Mouse (Mus musculus): ENCODE measurements around the gene Mpo.

GRCm38 (mm10) chr11:87756251-87756820 is 37.0 kb upstream of the Mpo start:
- TF ChIP-seq CTCF (IDR thresholded peaks at IDR 0.05; ENCODE audit: low read depth, low read length) (no peak), GATA1 (IDR thresholded peaks at IDR 0.05; ENCODE audit: borderline replicate concordance, low read length) (no peak), POLR2AphosphoS5 (IDR thresholded peaks at IDR 0.05; ENCODE audit: insufficient replicate concordance, low read depth, low read length) (peak; percentile 88), TAL1 (conservative IDR thresholded peaks at IDR 0.05; ENCODE audit: low read depth, low read length) (no peak)

All from G1E (cell line).